Mouse (Mus musculus): ENCODE data around the gene Tcaf3.

DNA sequence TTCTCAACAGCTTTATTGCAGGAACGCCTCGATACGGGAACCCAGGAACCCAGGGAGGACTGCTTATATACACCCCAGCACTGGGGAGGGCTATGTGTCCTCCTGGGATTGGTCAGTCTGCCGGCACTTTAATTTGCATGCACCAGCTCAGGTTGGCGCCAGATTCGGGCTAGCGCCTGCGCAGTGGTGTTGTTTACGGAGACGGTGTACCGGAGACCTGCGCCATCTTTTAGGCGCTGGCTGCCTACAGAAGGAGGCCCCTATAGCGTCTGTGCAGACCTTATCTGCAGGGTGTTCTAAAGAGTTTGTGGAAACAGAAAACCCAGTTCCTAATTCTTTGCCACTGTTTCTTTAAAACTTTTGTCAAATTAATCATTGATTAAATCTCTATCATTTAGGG, 38.9 kb downstream of the Tcaf3 start:
- no peak for TF ChIP-seq CHD2 (IDR thresholded peaks at IDR 0.05; ENCODE audit: low read length)
- no peak for TF ChIP-seq CTCF (conservative IDR thresholded peaks at IDR 0.05 in 1 of 2, IDR thresholded peaks at IDR 0.05 in 1 of 2; ENCODE audit: low read depth in 2 of 2, low read length in 2 of 2)
- no peak for TF ChIP-seq CHD1 (IDR thresholded peaks at IDR 0.05; ENCODE audit: low read depth, low read length)
- no peak for TF ChIP-seq POLR2A (IDR thresholded peaks at IDR 0.05; ENCODE audit: low read depth, low read length)

All from CH12.LX (cell line).